Mouse (Mus musculus) macrophage (primary cell): Measurements from ENCODE around the gene Ubp1. TPM values are rescaled to one million over a fixed set of nuclear protein-coding genes. Genes with fewer than 3 reads are reported as not detected.
A peak's percentile ranks its signal among the peaks of the same experiment; 100 is the strongest.

Experiments used
- H3K27ac ChIP-seq: fragments of 350-480 bp; formaldehyde crosslinking; 2 replicates; pipeline ENCODE4 v1.9.0; 2021
- H3K36me3 ChIP-seq: fragments of 350-480 bp; formaldehyde crosslinking; 2 replicates; pipeline ENCODE4 v1.9.0; 2021; ENCODE audit errors: inconsistent target
- H3K4me3 ChIP-seq: fragments of 350-480 bp; formaldehyde crosslinking; 2 replicates; pipeline ENCODE4 v1.9.0; 2021; ENCODE audit errors: inconsistent target
- H3K79me2 ChIP-seq: fragments of 350-480 bp; formaldehyde crosslinking; 2 replicates; pipeline ENCODE4 v1.9.0; 2021; ENCODE audit errors: inconsistent target
- WGBS: methylation state at CpG from one replicate; pipeline ENCODE4 v1.1.7; 2026; ENCODE audit warnings: inconsistent platforms; ENCODE audit not compliant: missing documents; 5-methylcytosine and 5-hydroxymethylcytosine counted together
- polyA plus RNA-seq: library from polyadenylated mRNA; stranded (reverse); fragments of 250-400 nt; gene quantifications from 3 replicates; pipeline ENCODE4 v1.2.4, GENCODE M21; 2018; ENCODE audit warnings: inconsistent platforms

The Ubp1 gene
- polyA plus RNA-seq, 1 experiment from 2014 or later: 36.0 TPM

- Histone ChIP-seq H3K79me2 (peaks cover 22% of the 10 kb centered on the region), H3K4me3 (no peak overlapping the region), H3K27ac (peak overlapping the region; percentile 21; the same call in 1 of the 2 replicates), H3K36me3 (no peaks in the 10 kb centered on the region)
- 94% methylated on average over 4 of the region's 4 CpGs for WGBS
Measured at GRCm38 (mm10) chr9:114015724-114016123, 85.0 kb downstream of the Ubp1 start.

- Histone ChIP-seq H3K36me3 (no peaks in the 10 kb centered on the region), H3K79me2 (peaks cover 29% of the 10 kb centered on the region), H3K4me3 (no peak overlapping the region), H3K27ac (peak overlapping the region; percentile 46)
- WGBS: 24% methylated on average over 3 of the region's 4 CpGs
Measured at GRCm38 (mm10) chr9:114016402-114016801, 85.7 kb downstream of the Ubp1 start.

- Histone ChIP-seq H3K36me3 (no peaks in the 10 kb centered on the region), H3K79me2 (peaks cover 57% of the 10 kb centered on the region), H3K27ac (peak overlapping the region; percentile 67), H3K4me3 (peak overlapping the region; percentile 2; the same call in 1 of the 2 replicates)
- 29% methylated on average over 7 of the region's 7 CpGs for WGBS
Measured at GRCm38 (mm10) chr9:114019012-114019762, 88.5 kb downstream of the Ubp1 start.

DNA sequence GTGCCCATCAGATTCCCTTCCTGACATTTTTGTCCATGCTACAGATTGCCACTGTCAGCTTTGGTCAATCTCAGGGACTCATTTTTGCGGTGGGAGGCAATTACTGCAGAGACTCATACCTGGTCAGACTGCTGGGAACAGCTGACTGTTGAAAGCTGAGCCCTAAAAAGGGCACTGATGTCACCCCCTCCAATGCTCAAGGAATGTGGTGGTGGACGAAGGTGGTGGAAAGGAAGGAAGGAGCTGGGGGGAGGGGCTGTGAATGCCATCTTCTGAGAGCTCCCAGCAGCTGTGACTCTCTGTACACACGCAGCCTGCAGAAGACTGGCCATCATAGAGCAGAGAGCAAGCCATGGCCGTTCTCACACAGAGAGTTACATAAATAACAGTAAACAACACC is 91.4 kb downstream of the Ubp1 start:
- 88% methylated on average over 4 of the region's 4 CpGs for WGBS
- Histone ChIP-seq H3K4me3 (no peak overlapping the region), H3K36me3 (no peaks in the 10 kb centered on the region), H3K27ac (no peak overlapping the region), H3K79me2 (peaks cover 72% of the 10 kb centered on the region)

DNA sequence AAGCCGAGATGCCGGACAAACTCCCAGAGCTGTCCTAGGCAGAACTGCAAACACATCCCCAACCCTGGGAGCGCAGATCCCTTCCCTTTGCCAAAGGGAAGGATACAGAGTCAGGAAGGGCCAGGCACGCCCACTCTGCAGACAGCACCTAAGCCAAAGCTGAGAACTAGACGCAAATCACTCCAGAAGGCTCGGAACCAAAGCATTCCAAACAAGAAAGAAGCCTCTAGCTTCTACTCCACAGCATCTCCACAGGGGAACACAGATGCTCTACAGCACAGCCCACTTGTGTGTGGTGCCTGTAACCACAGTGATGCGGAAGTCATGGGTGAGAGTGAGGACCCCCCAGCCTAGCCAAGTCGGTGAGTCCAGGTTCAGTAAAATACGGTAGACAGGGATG is 94.4 kb downstream of the Ubp1 start:
- Histone ChIP-seq H3K36me3 (no peaks in the 10 kb centered on the region), H3K79me2 (peaks cover 56% of the 10 kb centered on the region), H3K4me3 (peak overlapping the region; percentile 62), H3K27ac (no peak overlapping the region)
- WGBS: 56% methylated on average over 9 of the region's 9 CpGs

- 16% methylated on average over 8 of the region's 8 CpGs for WGBS
- H3K4me3 ChIP-seq: peak overlapping the region; percentile 62
Measured at GRCm38 (mm10) chr9:114025846-114026245, 95.1 kb downstream of the Ubp1 start.

GRCm38 (mm10) chr9:114026261-114026934 is 95.7 kb downstream of the Ubp1 start:
- Histone ChIP-seq H3K36me3 (no peaks in the 10 kb centered on the region), H3K27ac (0 out of 2 replicates have a peak overlapping the region, but pooled peaks have one; percentile 10), H3K79me2 (peaks cover 43% of the 10 kb centered on the region), H3K4me3 (peak overlapping the region; percentile 62)
- WGBS: under 1% methylated on average over 52 of the region's 52 CpGs

More at GRCm38 (mm10) chr9:114025846-114026245, 95.1 kb downstream of the Ubp1 start:
- 0 out of 2 replicates have a peak overlapping the region, but pooled peaks have one; percentile 10 for H3K27ac ChIP-seq
- no peaks in the 10 kb centered on the region for H3K36me3 ChIP-seq
- H3K79me2 ChIP-seq: peaks cover 49% of the 10 kb centered on the region

Other genes starting within 250 kb of the Ubp1 start
- gene Pdcd6ip, start 222.7 kb upstream of the Ubp1 start, polyA plus RNA-seq: 112 to 173 TPM (median 131 TPM) in 3 replicates
- 18.4 to 27.9 TPM (median 23.3 TPM) in 3 replicates for gene Clasp2, start 189.5 kb upstream of the Ubp1 start, polyA plus RNA-seq
- 4.1 to 8.3 TPM (median 8.2 TPM) in 3 replicates for gene Fbxl2, start 115.3 kb downstream of the Ubp1 start, polyA plus RNA-seq
- not detected in 3 replicates for gene Susd5, start 126.2 kb downstream of the Ubp1 start, polyA plus RNA-seq